Mouse (Mus musculus) intestine, embryonic 16.5 days (tissue): Measurements from ENCODE around the gene Rasgrp3. TPM values are rescaled to one million over a fixed set of nuclear protein-coding genes. Genes with fewer than 3 reads are reported as not detected.
A peak's percentile ranks its signal among the peaks of the same experiment; 100 is the strongest.
"Not testable (repeated sequence)": the region's sequence is repeated elsewhere in the genome, so short reads cannot be mapped to it uniquely, and the experiment has no call there.

Experiments used
- ATAC-seq: fragments of 200-750 bp; cut with Nextera tagmentation; 2 replicates; pipeline ENCODE4 v1.8.0; 2017; ENCODE audit warnings: moderate TSS enrichment, moderate library complexity
- H3K27ac ChIP-seq: fragments of 300-500 bp; sonication (generic); 2 replicates; pipeline ENCODE4 v1.5.1; 2014; ENCODE audit warnings: mild to moderate bottlenecking, low read length
- H3K27me3 ChIP-seq: fragments of 300-500 bp; sonication (generic); replicated peaks from 2 replicates; pipeline ENCODE4 v1.6.1; 2014; ENCODE audit warnings: low read length, control low read depth, mixed read lengths; ENCODE audit not compliant: control insufficient read depth, insufficient read depth
- H3K36me3 ChIP-seq: fragments of 300-500 bp; sonication (generic); 2 replicates; pipeline ENCODE4 v1.6.1; 2014; ENCODE audit warnings: low read length, control low read depth; ENCODE audit not compliant: control insufficient read depth, insufficient read depth
- H3K4me1 ChIP-seq: fragments of 300-500 bp; sonication (generic); 2 replicates; pipeline ENCODE4 v1.6.1; 2014; ENCODE audit warnings: low read length, control low read depth, mixed read lengths; ENCODE audit not compliant: control insufficient read depth, insufficient read depth
- H3K4me2 ChIP-seq: fragments of 300-500 bp; sonication (generic); 2 replicates; pipeline ENCODE4 v1.6.1; 2014; ENCODE audit warnings: low read depth, low read length, control low read depth
- H3K4me3 ChIP-seq: fragments of 300-500 bp; sonication (generic); 2 replicates; pipeline ENCODE4 v1.5.1; 2014; ENCODE audit warnings: mild to moderate bottlenecking, low read length
- H3K9ac ChIP-seq: fragments of 300-500 bp; sonication (generic); 2 replicates; pipeline ENCODE4 v1.6.1; 2014; ENCODE audit warnings: low read depth, low read length
- H3K9me3 ChIP-seq: fragments of 300-500 bp; sonication (generic); 2 replicates; pipeline ENCODE4 v1.6.1; 2016; ENCODE audit warnings: low read length, control low read depth; ENCODE audit not compliant: control insufficient read depth
- WGBS: fragments of 180-500 bp; shearing (Covaris S2); extraction: QIAGEN DNeasy Blood & Tissue Kit; methylation state at CpG from one replicate; pipeline ENCODE4 v1.1.7; 2014; 5-methylcytosine and 5-hydroxymethylcytosine counted together
- polyA plus RNA-seq: library from polyadenylated mRNA; unstranded; fragments of >200 nt; fragmentation: Nextera tagmentation; extraction: Ambion mirVana; gene quantifications from 2 replicates; pipeline ENCODE4 v1.2.1, GENCODE M21; 2015

The Rasgrp3 gene
- polyA plus RNA-seq, 1 experiment from 2014 or later = 10.7 TPM

DNA sequence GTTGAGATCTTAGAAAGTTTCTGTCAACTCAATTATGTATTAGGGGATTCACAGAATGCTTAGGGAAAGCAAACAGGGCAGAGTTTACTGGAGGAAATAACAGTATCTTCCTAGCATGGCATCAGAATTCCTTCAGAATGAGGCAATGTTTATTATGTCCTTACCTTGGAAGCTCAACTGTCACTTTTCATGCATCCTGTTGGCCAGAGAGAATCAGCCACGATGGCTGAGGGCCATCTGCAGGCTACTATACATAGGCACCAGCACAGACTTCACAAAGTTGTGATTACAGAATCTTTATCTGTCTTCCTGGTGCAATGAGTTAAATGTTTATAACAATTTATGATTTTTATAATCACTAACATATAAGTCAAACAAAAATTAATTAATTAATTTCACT is 13.3 kb downstream of the Rasgrp3 start:
- no peak overlapping the region for H3K4me3 ChIP-seq
- no peaks in the 10 kb centered on the region for H3K9me3 ChIP-seq
- no peak overlapping the region for H3K9ac ChIP-seq
- no peaks in the 10 kb centered on the region for H3K36me3 ChIP-seq
- WGBS = 30% methylated on average over 1 of the region's 1 CpGs
- no peaks in the 10 kb centered on the region for H3K27me3 ChIP-seq
- H3K27ac ChIP-seq = no peak overlapping the region
- H3K4me1 ChIP-seq = no peaks in the 10 kb centered on the region
- no peak overlapping the region for H3K4me2 ChIP-seq
- ATAC-seq = no peak

DNA sequence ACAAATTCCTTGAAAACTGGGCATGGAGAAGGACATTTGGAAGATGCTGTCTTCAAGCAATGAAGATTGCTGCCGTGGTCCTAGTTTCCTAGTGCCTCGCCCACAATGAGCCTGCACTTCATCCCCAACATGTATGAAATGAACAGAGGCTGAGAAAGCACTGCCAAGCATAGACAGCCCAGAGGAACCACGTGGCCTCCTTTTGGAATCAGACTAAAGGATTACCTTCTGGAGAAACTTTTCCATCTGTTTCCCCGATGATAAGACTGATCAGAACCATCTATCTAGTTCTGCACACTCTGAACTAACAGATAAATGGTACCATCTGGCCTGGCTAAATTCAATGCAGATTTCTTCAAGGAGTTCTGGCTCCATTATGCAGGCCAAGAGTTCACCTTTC is 16.6 kb downstream of the Rasgrp3 start:
- ATAC-seq = no peak
- Histone ChIP-seq H3K4me1 (no peaks in the 10 kb centered on the region), H3K4me2 (no peak overlapping the region), H3K27ac (no peak overlapping the region), H3K4me3 (no peak overlapping the region), H3K9me3 (no peaks in the 10 kb centered on the region), H3K9ac (no peak overlapping the region), H3K36me3 (no peaks in the 10 kb centered on the region), H3K27me3 (no peaks in the 10 kb centered on the region)
- WGBS = 79% methylated on average over 4 of the region's 4 CpGs

GRCm38 (mm10) chr17:75453639-75454038 is 17.9 kb downstream of the Rasgrp3 start:
- Histone ChIP-seq H3K9ac (no peak overlapping the region), H3K27me3 (no peaks in the 10 kb centered on the region), H3K4me1 (no peaks in the 10 kb centered on the region), H3K27ac (no peak overlapping the region), H3K4me2 (no peak overlapping the region), H3K36me3 (no peaks in the 10 kb centered on the region), H3K4me3 (no peak overlapping the region), H3K9me3 (no peaks in the 10 kb centered on the region)
- ATAC-seq = no peak

DNA sequence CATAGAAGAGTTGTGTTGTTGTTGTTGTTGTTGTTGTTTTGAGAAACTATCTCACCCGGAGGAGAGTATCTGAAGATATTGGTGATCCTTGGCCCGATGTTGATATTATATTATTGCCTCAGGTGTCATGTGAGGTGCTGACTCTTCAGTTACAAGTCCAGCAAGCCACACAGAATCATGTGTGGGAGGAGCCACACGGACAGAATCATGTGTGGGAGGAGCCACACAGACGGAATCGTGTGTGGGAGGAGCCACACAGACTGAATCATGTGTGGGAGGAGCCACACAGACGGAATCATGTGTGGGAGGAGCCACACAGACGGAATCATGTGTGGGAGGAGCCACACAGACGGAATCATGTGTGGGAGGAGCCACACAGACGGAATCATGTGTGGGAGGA is 20.4 kb downstream of the Rasgrp3 start:
- not testable (repeated sequence) for ATAC-seq, H3K27me3 ChIP-seq, H3K9ac ChIP-seq, H3K9me3 ChIP-seq, H3K27ac ChIP-seq, H3K4me2 ChIP-seq, H3K36me3 ChIP-seq, H3K4me3 ChIP-seq, H3K4me1 ChIP-seq
- 89% methylated on average over 7 of the region's 9 CpGs for WGBS

- no peak for ATAC-seq
- Histone ChIP-seq H3K9ac (no peak overlapping the region), H3K4me3 (no peak overlapping the region), H3K27me3 (no peaks in the 10 kb centered on the region), H3K36me3 (no peaks in the 10 kb centered on the region), H3K27ac (no peak overlapping the region), H3K4me2 (no peak overlapping the region), H3K4me1 (peaks cover 8% of the 10 kb centered on the region), H3K9me3 (no peaks in the 10 kb centered on the region)
- WGBS = 89% methylated on average over 6 of the region's 6 CpGs
Observed at GRCm38 (mm10) chr17:75460621-75461020, 24.9 kb downstream of the Rasgrp3 start.

DNA sequence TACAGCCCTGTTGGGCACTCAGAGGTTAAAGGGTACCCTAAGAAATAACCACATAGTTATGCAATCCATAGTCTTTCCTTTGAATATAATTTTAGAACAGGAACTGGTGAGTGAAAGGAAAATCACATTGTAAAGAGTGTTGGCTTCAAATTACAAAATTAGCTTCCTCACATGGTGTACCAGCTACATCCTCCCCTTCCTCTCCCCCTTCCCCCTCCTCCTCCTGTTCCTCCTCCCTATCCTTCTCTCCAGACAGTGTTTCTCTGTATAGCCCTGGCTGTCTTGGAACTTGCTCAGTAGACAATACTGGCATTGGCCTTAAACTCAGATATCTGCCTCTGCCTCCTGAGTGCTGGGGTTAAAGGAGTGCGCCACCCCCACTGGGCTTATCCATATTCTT is 26.1 kb downstream of the Rasgrp3 start:
- H3K4me3 ChIP-seq = no peak overlapping the region
- H3K4me1 ChIP-seq = peaks cover 8% of the 10 kb centered on the region
- H3K9ac ChIP-seq = no peak overlapping the region
- H3K9me3 ChIP-seq = no peaks in the 10 kb centered on the region
- H3K4me2 ChIP-seq = no peak overlapping the region
- ATAC-seq = no peak
- H3K27me3 ChIP-seq = no peaks in the 10 kb centered on the region
- H3K36me3 ChIP-seq = no peaks in the 10 kb centered on the region
- WGBS = 97% methylated on average over 1 of the region's 1 CpGs
- H3K27ac ChIP-seq = no peak overlapping the region

GRCm38 (mm10) chr17:75463223-75463622 is 27.5 kb downstream of the Rasgrp3 start:
- H3K9me3 ChIP-seq, H3K4me1 ChIP-seq, H3K4me2 ChIP-seq, H3K27ac ChIP-seq, H3K27me3 ChIP-seq, H3K36me3 ChIP-seq, ATAC-seq, H3K4me3 ChIP-seq, H3K9ac ChIP-seq: not testable (repeated sequence)
- WGBS = 78% methylated on average over 1 of the region's 1 CpGs

GRCm38 (mm10) chr17:75463645-75464044 is 27.9 kb downstream of the Rasgrp3 start:
- Histone ChIP-seq H3K27ac (no peak overlapping the region), H3K9me3 (no peaks in the 10 kb centered on the region), H3K9ac (no peak overlapping the region), H3K4me2 (no peak overlapping the region), H3K4me3 (no peak overlapping the region), H3K4me1 (peaks cover 8% of the 10 kb centered on the region), H3K27me3 (no peaks in the 10 kb centered on the region), H3K36me3 (no peaks in the 10 kb centered on the region)
- WGBS = 78% methylated on average over 2 of the region's 2 CpGs
- no peak for ATAC-seq

- Histone ChIP-seq H3K9ac (no peak overlapping the region), H3K4me1 (peaks cover 8% of the 10 kb centered on the region), H3K4me2 (0 out of 2 replicates have a peak overlapping the region, but pooled peaks have one; percentile 52), H3K4me3 (no peak overlapping the region), H3K27ac (no peak overlapping the region), H3K9me3 (no peaks in the 10 kb centered on the region), H3K36me3 (no peaks in the 10 kb centered on the region), H3K27me3 (no peaks in the 10 kb centered on the region)
- WGBS = 19% methylated on average over 9 of the region's 9 CpGs
- no peak for ATAC-seq
Observed at GRCm38 (mm10) chr17:75464331-75464982, 28.8 kb downstream of the Rasgrp3 start.

GRCm38 (mm10) chr17:75464983-75465634 is 29.4 kb downstream of the Rasgrp3 start:
- H3K4me1 ChIP-seq = peaks cover 8% of the 10 kb centered on the region
- H3K9ac ChIP-seq = no peak overlapping the region
- H3K36me3 ChIP-seq = no peaks in the 10 kb centered on the region
- WGBS = 5% methylated on average over 15 of the region's 15 CpGs
- no peaks in the 10 kb centered on the region for H3K27me3 ChIP-seq
- H3K4me3 ChIP-seq = peak overlapping the region; percentile 27
- peak; percentile 84 for ATAC-seq
- H3K27ac ChIP-seq = no peak overlapping the region
- peak overlapping the region; percentile 52 for H3K4me2 ChIP-seq
- H3K9me3 ChIP-seq = no peaks in the 10 kb centered on the region
